Mouse (Mus musculus): ENCODE measurements around the gene Vldlr. TPM values are rescaled to one million over a fixed set of nuclear protein-coding genes. Genes with fewer than 3 reads are reported as not detected.

The Vldlr gene
- polyA plus RNA-seq, 1 experiment from 2014 or later: 38.6 TPM

GRCm38 (mm10) chr19:27203711-27204238 lies 12.5 kb upstream of the Vldlr start:
- Histone ChIP-seq H3K27me3 (ENCODE audit: control insufficient read depth, insufficient read depth, low read depth, low read length) (no peaks in the 10 kb centered on the region), H3K27ac (ENCODE audit: low read length) (no peak overlapping the region), H3K4me3 (ENCODE audit: low read depth, low read length) (no peak overlapping the region), H3K9ac (ENCODE audit: low read depth, low read length) (no peak overlapping the region), H3K4me1 (ENCODE audit: control insufficient read depth, insufficient read depth, low read length) (no peaks in the 10 kb centered on the region), H3K9me3 (replicated peaks; ENCODE audit: control insufficient read depth, low read length, poor library complexity, severe bottlenecking) (no peaks in the 10 kb centered on the region), H3K36me3 (ENCODE audit: control insufficient read depth, insufficient read depth, low read length) (no peaks in the 10 kb centered on the region), H3K4me2 (ENCODE audit: low read length) (no peak overlapping the region)
- no peak for ATAC-seq
- WGBS: 66% methylated on average over 9 of the region's 9 CpGs

DNA sequence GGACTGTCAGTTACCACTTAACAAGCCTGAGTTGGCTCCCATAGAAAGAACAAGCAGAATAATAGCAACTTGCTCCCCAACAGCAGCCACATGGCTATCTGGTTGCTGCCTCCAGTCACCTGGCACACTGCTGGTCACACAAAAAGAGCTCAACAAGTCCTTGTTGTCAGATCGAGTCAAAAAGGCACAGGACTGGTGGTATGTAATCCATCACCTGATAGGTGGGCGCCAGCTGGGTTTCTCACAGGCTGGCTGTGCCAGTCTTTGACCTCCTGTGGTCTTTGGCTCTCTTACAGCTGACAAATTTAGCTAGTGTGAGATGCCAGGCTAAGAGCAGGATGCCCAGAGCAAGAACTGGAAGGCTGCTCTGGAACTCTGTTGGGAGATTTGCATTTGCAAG lies 5.3 kb upstream of the Vldlr start:
- WGBS: 72% methylated on average over 2 of the region's 2 CpGs
- H3K4me1 ChIP-seq (ENCODE audit: control insufficient read depth, insufficient read depth, low read length): peaks cover 10% of the 10 kb centered on the region
- H3K27ac ChIP-seq (ENCODE audit: low read length): no peak overlapping the region
- no peaks in the 10 kb centered on the region for H3K9me3 ChIP-seq (replicated peaks; ENCODE audit: control insufficient read depth, low read length, poor library complexity, severe bottlenecking)
- no peaks in the 10 kb centered on the region for H3K27me3 ChIP-seq (ENCODE audit: control insufficient read depth, insufficient read depth, low read depth, low read length)
- no peak for ATAC-seq
- H3K9ac ChIP-seq (ENCODE audit: low read depth, low read length): no peak overlapping the region
- H3K36me3 ChIP-seq (ENCODE audit: control insufficient read depth, insufficient read depth, low read length): no peaks in the 10 kb centered on the region
- no peak overlapping the region for H3K4me3 ChIP-seq (ENCODE audit: low read depth, low read length)
- H3K4me2 ChIP-seq (ENCODE audit: low read length): no peak overlapping the region

DNA sequence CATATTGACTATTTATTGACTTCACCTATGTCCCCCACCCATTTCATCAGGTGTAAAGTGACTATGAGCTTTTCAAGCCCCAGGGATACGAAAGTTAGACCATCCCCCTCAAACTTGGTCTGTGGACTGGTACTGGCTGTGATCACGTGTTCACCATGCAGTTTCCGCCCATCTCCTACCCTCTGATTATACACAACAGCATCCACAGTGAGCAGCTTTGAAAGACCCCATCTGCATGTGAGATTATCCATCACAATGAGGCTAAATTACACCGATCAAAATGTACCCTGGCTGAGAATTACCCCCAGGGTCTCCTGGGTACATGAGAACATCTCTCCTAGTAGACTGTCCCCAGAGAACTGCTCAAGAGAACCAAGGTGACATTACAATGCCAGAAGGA lies 688 bp upstream of the Vldlr start:
- H3K4me2 ChIP-seq (ENCODE audit: low read length): peak overlapping the region; percentile 86
- peak overlapping the region; percentile 86 for H3K4me3 ChIP-seq (ENCODE audit: low read depth, low read length)
- H3K9me3 ChIP-seq (replicated peaks; ENCODE audit: control insufficient read depth, low read length, poor library complexity, severe bottlenecking): no peaks in the 10 kb centered on the region
- H3K4me1 ChIP-seq (ENCODE audit: control insufficient read depth, insufficient read depth, low read length): peaks cover 23% of the 10 kb centered on the region
- no peaks in the 10 kb centered on the region for H3K27me3 ChIP-seq (ENCODE audit: control insufficient read depth, insufficient read depth, low read depth, low read length)
- no peak overlapping the region for H3K9ac ChIP-seq (ENCODE audit: low read depth, low read length)
- no peak for ATAC-seq
- WGBS: 56% methylated on average over 4 of the region's 4 CpGs
- no peak overlapping the region for H3K27ac ChIP-seq (ENCODE audit: low read length)
- no peaks in the 10 kb centered on the region for H3K36me3 ChIP-seq (ENCODE audit: control insufficient read depth, insufficient read depth, low read length)

DNA sequence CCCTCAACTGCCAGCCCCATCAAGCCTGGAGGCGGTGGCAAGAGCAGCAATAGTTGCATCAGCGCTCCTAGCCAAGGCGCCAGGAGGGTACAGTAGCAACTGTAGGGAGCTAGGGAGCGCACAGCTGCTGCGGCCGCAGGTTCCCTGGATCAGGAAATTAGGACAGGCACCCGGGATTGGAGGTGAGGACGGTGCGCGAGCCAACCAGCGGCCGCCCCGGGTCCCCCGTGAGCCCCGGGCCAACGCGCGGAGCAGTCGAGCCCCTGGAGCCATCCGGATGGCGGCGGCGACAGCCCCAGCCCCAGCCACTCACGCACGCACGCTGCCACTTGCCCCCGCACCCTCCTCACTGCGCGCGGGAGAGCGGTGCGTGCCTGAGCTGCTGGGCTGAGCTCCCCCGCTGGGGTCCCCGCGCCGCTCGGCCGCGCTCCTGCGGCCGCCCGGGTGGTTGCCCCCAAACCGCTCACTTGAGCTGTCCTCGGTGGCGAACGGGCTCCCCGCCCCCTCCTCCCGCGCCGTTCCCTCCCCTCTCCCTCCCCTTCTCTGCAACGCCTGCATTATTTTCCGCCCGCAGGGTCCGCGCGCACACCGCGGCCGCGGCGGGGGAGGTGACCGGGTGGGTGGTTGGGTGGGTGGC lies 601 bp downstream of the Vldlr start:
- under 1% methylated on average over 54 of the region's 62 CpGs for WGBS
- peaks cover 30% of the 10 kb centered on the region for H3K4me1 ChIP-seq (ENCODE audit: control insufficient read depth, insufficient read depth, low read length)
- H3K9ac ChIP-seq (ENCODE audit: low read depth, low read length): peak overlapping the region; percentile 93
- H3K27me3 ChIP-seq (ENCODE audit: control insufficient read depth, insufficient read depth, low read depth, low read length): no peaks in the 10 kb centered on the region
- H3K4me3 ChIP-seq (ENCODE audit: low read depth, low read length): peak overlapping the region; percentile 86
- no peaks in the 10 kb centered on the region for H3K36me3 ChIP-seq (ENCODE audit: control insufficient read depth, insufficient read depth, low read length)
- peak overlapping the region; percentile 86 for H3K4me2 ChIP-seq (ENCODE audit: low read length)
- ATAC-seq: peak; percentile 86
- peak overlapping the region; percentile 96 for H3K27ac ChIP-seq (ENCODE audit: low read length)
- no peaks in the 10 kb centered on the region for H3K9me3 ChIP-seq (replicated peaks; ENCODE audit: control insufficient read depth, low read length, poor library complexity, severe bottlenecking)

- Histone ChIP-seq H3K4me1 (ENCODE audit: control insufficient read depth, insufficient read depth, low read length) (peaks cover 30% of the 10 kb centered on the region), H3K4me2 (ENCODE audit: low read length) (peak overlapping the region; percentile 86), H3K27ac (ENCODE audit: low read length) (peak overlapping the region; percentile 96), H3K9me3 (replicated peaks; ENCODE audit: control insufficient read depth, low read length, poor library complexity, severe bottlenecking) (no peaks in the 10 kb centered on the region), H3K36me3 (ENCODE audit: control insufficient read depth, insufficient read depth, low read length) (no peaks in the 10 kb centered on the region), H3K4me3 (ENCODE audit: low read depth, low read length) (peak overlapping the region; percentile 86), H3K27me3 (ENCODE audit: control insufficient read depth, insufficient read depth, low read depth, low read length) (no peaks in the 10 kb centered on the region), H3K9ac (ENCODE audit: low read depth, low read length) (peak overlapping the region; percentile 93)
- peak; percentile 76 for ATAC-seq
- WGBS: under 1% methylated on average over 38 of the region's 52 CpGs
These were observed 1.2 kb downstream of the Vldlr start for GRCm38 (mm10) chr19:27217404-27217940.

DNA sequence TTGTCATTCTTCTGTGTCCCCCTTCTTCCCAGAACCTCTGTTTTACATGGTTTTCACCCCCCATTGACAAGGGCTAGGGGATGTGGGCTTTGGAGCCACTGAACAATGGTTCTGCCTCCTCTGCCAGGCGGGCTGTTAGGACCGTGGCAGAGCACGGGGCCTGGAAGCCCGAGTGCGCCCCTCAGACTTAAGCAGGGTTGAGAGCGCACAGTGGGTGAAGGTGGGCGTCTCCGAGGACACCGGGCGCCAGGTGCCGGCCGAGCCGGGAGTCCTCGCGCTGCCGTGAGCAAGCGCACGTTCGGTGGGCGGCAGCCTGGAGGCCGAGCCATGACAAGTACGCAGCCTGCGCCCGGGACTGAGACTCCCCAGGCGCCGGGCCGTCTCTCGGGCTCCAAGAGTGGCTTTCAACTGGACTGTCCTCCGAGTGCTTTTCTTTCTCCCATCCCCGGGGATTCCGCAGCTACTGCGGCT lies 1.7 kb downstream of the Vldlr start:
- Histone ChIP-seq H3K4me2 (ENCODE audit: low read length) (peak overlapping the region; percentile 86), H3K36me3 (ENCODE audit: control insufficient read depth, insufficient read depth, low read length) (no peaks in the 10 kb centered on the region), H3K9ac (ENCODE audit: low read depth, low read length) (peak overlapping the region; percentile 93), H3K27ac (ENCODE audit: low read length) (peak overlapping the region; percentile 96), H3K27me3 (ENCODE audit: control insufficient read depth, insufficient read depth, low read depth, low read length) (no peaks in the 10 kb centered on the region), H3K4me3 (ENCODE audit: low read depth, low read length) (peak overlapping the region; percentile 86), H3K9me3 (replicated peaks; ENCODE audit: control insufficient read depth, low read length, poor library complexity, severe bottlenecking) (no peaks in the 10 kb centered on the region), H3K4me1 (ENCODE audit: control insufficient read depth, insufficient read depth, low read length) (peaks cover 30% of the 10 kb centered on the region)
- ATAC-seq: peak; percentile 57
- under 1% methylated on average over 32 of the region's 32 CpGs for WGBS

- H3K27me3 ChIP-seq (ENCODE audit: control insufficient read depth, insufficient read depth, low read depth, low read length): no peaks in the 10 kb centered on the region
- no peaks in the 10 kb centered on the region for H3K9me3 ChIP-seq (replicated peaks; ENCODE audit: control insufficient read depth, low read length, poor library complexity, severe bottlenecking)
- peaks cover 30% of the 10 kb centered on the region for H3K4me1 ChIP-seq (ENCODE audit: control insufficient read depth, insufficient read depth, low read length)
- H3K9ac ChIP-seq (ENCODE audit: low read depth, low read length): peak overlapping the region; percentile 93
- ATAC-seq: peak; percentile 16; the same call in 1 of the 2 replicates
- H3K27ac ChIP-seq (ENCODE audit: low read length): peak overlapping the region; percentile 96
- H3K4me3 ChIP-seq (ENCODE audit: low read depth, low read length): peak overlapping the region; percentile 86
- WGBS: under 1% methylated on average over 30 of the region's 30 CpGs
- no peaks in the 10 kb centered on the region for H3K36me3 ChIP-seq (ENCODE audit: control insufficient read depth, insufficient read depth, low read length)
- H3K4me2 ChIP-seq (ENCODE audit: low read length): peak overlapping the region; percentile 86
These were observed 2.4 kb downstream of the Vldlr start for GRCm38 (mm10) chr19:27218561-27219262.

GRCm38 (mm10) chr19:27219586-27219985 lies 3.3 kb downstream of the Vldlr start:
- no peak overlapping the region for H3K27ac ChIP-seq (ENCODE audit: low read length)
- H3K9ac ChIP-seq (ENCODE audit: low read depth, low read length): no peak overlapping the region; the same call in 1 of the 2 replicates
- H3K4me2 ChIP-seq (ENCODE audit: low read length): peak overlapping the region; percentile 86
- ATAC-seq: no peak
- H3K4me3 ChIP-seq (ENCODE audit: low read depth, low read length): peak overlapping the region; percentile 86
- no peaks in the 10 kb centered on the region for H3K9me3 ChIP-seq (replicated peaks; ENCODE audit: control insufficient read depth, low read length, poor library complexity, severe bottlenecking)
- H3K36me3 ChIP-seq (ENCODE audit: control insufficient read depth, insufficient read depth, low read length): no peaks in the 10 kb centered on the region
- no peaks in the 10 kb centered on the region for H3K27me3 ChIP-seq (ENCODE audit: control insufficient read depth, insufficient read depth, low read depth, low read length)
- peaks cover 30% of the 10 kb centered on the region for H3K4me1 ChIP-seq (ENCODE audit: control insufficient read depth, insufficient read depth, low read length)

GRCm38 (mm10) chr19:27223046-27223445 lies 6.8 kb downstream of the Vldlr start:
- no peak overlapping the region for H3K4me3 ChIP-seq (ENCODE audit: low read depth, low read length)
- H3K9me3 ChIP-seq (replicated peaks; ENCODE audit: control insufficient read depth, low read length, poor library complexity, severe bottlenecking): no peaks in the 10 kb centered on the region
- ATAC-seq: no peak
- H3K27me3 ChIP-seq (ENCODE audit: control insufficient read depth, insufficient read depth, low read depth, low read length): no peaks in the 10 kb centered on the region
- no peak overlapping the region for H3K27ac ChIP-seq (ENCODE audit: low read length)
- H3K36me3 ChIP-seq (ENCODE audit: control insufficient read depth, insufficient read depth, low read length): no peaks in the 10 kb centered on the region
- 92% methylated on average over 6 of the region's 6 CpGs for WGBS
- no peak overlapping the region for H3K4me2 ChIP-seq (ENCODE audit: low read length)
- H3K9ac ChIP-seq (ENCODE audit: low read depth, low read length): no peak overlapping the region
- peaks cover 17% of the 10 kb centered on the region for H3K4me1 ChIP-seq (ENCODE audit: control insufficient read depth, insufficient read depth, low read length)

All from midbrain, embryonic 16.5 days (tissue).